Mouse (Mus musculus) bone marrow macrophage, adult 2 months (primary cell): ENCODE results near the gene Lnx2.

ENCODE experiments used
- CTCF ChIP-seq: IDR thresholded peaks from 2 replicates; pipeline ENCODE4 v1.5.1; 2012; ENCODE audit warnings: low read depth, mild to moderate bottlenecking, low read length, moderate library complexity
- POLR2A ChIP-seq: IDR thresholded peaks from 2 replicates; pipeline ENCODE4 v1.6.1; 2012; ENCODE audit warnings: mild to moderate bottlenecking, low read depth, low read length, borderline replicate concordance

DNA sequence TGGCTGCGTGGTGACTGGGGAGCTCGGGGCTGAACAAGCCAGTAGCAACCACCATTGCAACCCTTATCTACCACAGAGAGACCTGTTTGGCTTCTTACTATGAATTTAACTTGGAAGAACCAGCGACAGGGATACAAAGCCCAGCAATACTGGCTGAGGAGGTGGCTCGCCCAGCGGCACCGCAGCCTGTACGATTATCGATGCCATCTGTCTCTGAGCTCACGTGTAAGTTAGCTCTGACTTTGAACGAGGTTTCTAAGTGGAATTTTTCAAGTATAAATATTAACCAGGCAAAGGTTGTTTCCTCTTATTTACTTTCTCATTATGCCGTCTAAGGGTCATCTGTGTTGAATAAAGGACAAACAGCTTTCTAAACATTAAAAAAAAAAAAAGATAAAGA, 58.9 kb downstream of the Lnx2 start:
- TF ChIP-seq POLR2A (no peak), CTCF (no peak)
